8 mouse cellular contexts compared by ENCODE assay signal in genomic region chr8:46741991-46742690, GRCm38 (mm10). TPM values are rescaled to one million over a fixed set of nuclear protein-coding genes. Genes with fewer than 3 reads are reported as not detected.
DNase-seq lines count a peak whose midpoint lies in the region; ATAC-seq and TF ChIP-seq lines count a peak whose summit lies in the region.

No protein-coding gene starts in this region.

- H3K9me3 ChIP-seq in heart, embryonic 10.5 days, result no peaks in the 10 kb centered on the region
- peaks cover 4% of the 10 kb centered on the region for H3K9me3 ChIP-seq in CH12.LX (replicated peaks; ENCODE audit: low read length)
- no peaks in the 10 kb centered on the region for H3K9me3 ChIP-seq in forebrain, embryonic 14.5 days (replicated peaks; ENCODE audit: control insufficient read depth, low read length)
- no peaks in the 10 kb centered on the region for H3K9me3 ChIP-seq in liver, embryonic 16.5 days (replicated peaks; ENCODE audit: control insufficient read depth, low read length)

- dilution Hi-C loops in CH12.LX (cut with MboI; ENCODE audit: extremely low pct_ligation_motif_present, extremely low pct_unique_long_range_greater_than_20kb, low sequenced_read_pairs), result no loop called here

- no peak for TF ChIP-seq RAD21 in CH12.LX (IDR thresholded peaks at IDR 0.05; ENCODE audit: low read depth, low read length)

- in situ Hi-C loops in CH12.LX (cut with MboI; ENCODE audit: low pct_ligation_motif_present, low pct_unique_long_range_greater_than_20kb, low sequenced_read_pairs), result no loop called here

- peak overlapping the region; percentile 90 for H3K4me3 ChIP-seq in heart, embryonic 10.5 days
- peak overlapping the region; percentile 69 to 96 (median 96) for H3K4me3 ChIP-seq in CH12.LX (replicated peaks in 1 of 3; ENCODE audit: low read depth in 2 of 3, low read length in 2 of 3, poor library complexity in 1 of 3)
- H3K4me3 ChIP-seq in forebrain, embryonic 14.5 days (ENCODE audit: low read depth, low read length), result peak overlapping the region; percentile 91
- peak overlapping the region; percentile 96 for H3K4me3 ChIP-seq in liver, embryonic 16.5 days (ENCODE audit: low read depth, low read length)

- TF ChIP-seq CTCF in CH12.LX (conservative IDR thresholded peaks at IDR 0.05 in 1 of 2, IDR thresholded peaks at IDR 0.05 in 1 of 2; ENCODE audit: low read depth in 2 of 2, low read length in 2 of 2), result no peak

- no peak for TF ChIP-seq EP300 in CH12.LX (IDR thresholded peaks at IDR 0.05; ENCODE audit: low read length)

- H3K36me3 ChIP-seq in heart, embryonic 10.5 days, result no peaks in the 10 kb centered on the region
- peaks cover 0 to 21% of the 10 kb centered on the region in 2 experiments for H3K36me3 ChIP-seq in CH12.LX (replicated peaks in 1 of 2; ENCODE audit: control insufficient read depth in 1 of 2, insufficient read depth in 1 of 2, low read length in 1 of 2)
- no peaks in the 10 kb centered on the region for H3K36me3 ChIP-seq in forebrain, embryonic 14.5 days (ENCODE audit: control insufficient read depth, insufficient read depth, low read length)
- H3K36me3 ChIP-seq in liver, embryonic 16.5 days (ENCODE audit: control insufficient read depth, insufficient read depth), result no peaks in the 10 kb centered on the region

- TF ChIP-seq POLR2A in CH12.LX (IDR thresholded peaks at IDR 0.05; ENCODE audit: low read depth, low read length), result no peak

- H3K4me1 ChIP-seq in heart, embryonic 10.5 days, result peaks cover 32% of the 10 kb centered on the region
- peaks cover 4 to 44% of the 10 kb centered on the region in 2 experiments for H3K4me1 ChIP-seq in CH12.LX (ENCODE audit: control insufficient read depth in 1 of 2, insufficient read depth in 2 of 2)
- peaks cover 5% of the 10 kb centered on the region; the same call in 1 of the 2 replicates for H3K4me1 ChIP-seq in forebrain, embryonic 14.5 days (ENCODE audit: control insufficient read depth, insufficient read depth, low read length)
- H3K4me1 ChIP-seq in liver, embryonic 16.5 days (ENCODE audit: control insufficient read depth, low read depth, low read length), result peaks cover 27% of the 10 kb centered on the region

- peak overlapping the region; percentile 80 for H3K4me2 ChIP-seq in CH12.LX (ENCODE audit: insufficient read depth, low read depth, poor library complexity, severe bottlenecking)
- peak overlapping the region; percentile 83 for H3K4me2 ChIP-seq in forebrain, embryonic 14.5 days (ENCODE audit: low read length)
- H3K4me2 ChIP-seq in liver, embryonic 16.5 days (ENCODE audit: low read depth, low read length), result peak overlapping the region; percentile 88

- H3K27ac ChIP-seq in heart, embryonic 10.5 days, result peak overlapping the region; percentile 99; the same call in 1 of the 2 replicates
- H3K27ac ChIP-seq in CH12.LX (ENCODE audit: insufficient read depth, low read depth), result no peak overlapping the region
- H3K27ac ChIP-seq in forebrain, embryonic 14.5 days (ENCODE audit: low read depth, low read length), result no peak overlapping the region
- H3K27ac ChIP-seq in liver, embryonic 16.5 days (ENCODE audit: low read length), result peak overlapping the region; percentile 93

- WGBS in heart, embryonic 10.5 days, result 64% methylated on average over 8 of the region's 8 CpGs
- 70% methylated on average over 8 of the region's 8 CpGs for WGBS in forebrain, embryonic 14.5 days
- 38% methylated on average over 8 of the region's 8 CpGs for WGBS in liver, embryonic 16.5 days (ENCODE audit: insufficient replicate concordance)

- peak overlapping the region; percentile 96 for H3K9ac ChIP-seq in CH12.LX (ENCODE audit: insufficient read depth, low read depth)
- peak overlapping the region; percentile 97; the same call in 1 of the 2 replicates for H3K9ac ChIP-seq in forebrain, embryonic 14.5 days (ENCODE audit: low read length)
- H3K9ac ChIP-seq in liver, embryonic 16.5 days (ENCODE audit: low read depth, low read length), result peak overlapping the region; percentile 95; the same call in 1 of the 2 replicates

- ATAC-seq in forebrain, embryonic 14.5 days, result no peak
- no peak for ATAC-seq in liver, embryonic 16.5 days (ENCODE audit: low read depth)

- DNase-seq in heart, embryonic 10.5 days (ENCODE audit: low spot score), result no peak
- DNase-seq in heart, adult 18-20 months, result no peak
- no peak for DNase-seq in CH12.LX (ENCODE audit: extremely low read depth)
- DNase-seq in forebrain, embryonic 14.5 days (ENCODE audit: low spot score), result no peak
- no peak for DNase-seq in cerebellum, adult 11-12 months
- no peak for DNase-seq in urinary bladder, adult 18-20 months (ENCODE audit: low spot score in 2 of 2)
- DNase-seq in ovary, postnatal 14 days (ENCODE audit: low spot score), result no peak

- peaks cover 83% of the 10 kb centered on the region for H3K79me2 ChIP-seq in CH12.LX (replicated peaks; ENCODE audit: control insufficient read depth, extremely low read depth, insufficient read depth, poor library complexity, severe bottlenecking)

- no peaks in the 10 kb centered on the region for H3K27me3 ChIP-seq in heart, embryonic 10.5 days (ENCODE audit: insufficient read depth, poor library complexity, severe bottlenecking)
- no peaks in the 10 kb centered on the region for H3K27me3 ChIP-seq in CH12.LX (replicated peaks)
- no peaks in the 10 kb centered on the region for H3K27me3 ChIP-seq in forebrain, embryonic 14.5 days (replicated peaks; ENCODE audit: control insufficient read depth, insufficient read depth, low read length)
- H3K27me3 ChIP-seq in liver, embryonic 16.5 days (ENCODE audit: control insufficient read depth, insufficient read depth, low read depth, low read length), result no peaks in the 10 kb centered on the region

TF ChIP-seq in CH12.LX, 34 proteins besides CTCF, POLR2A, EP300 and RAD21:
- TF ChIP-seq SIN3A (IDR thresholded peaks at IDR 0.05; ENCODE audit: low read length) (0 out of 2 replicates have a peak, but pooled peaks have one; percentile 22), USF1 (IDR thresholded peaks at IDR 0.05; ENCODE audit: low read depth, low read length) (no peak), ETS1 (conservative IDR thresholded peaks at IDR 0.05; ENCODE audit: low read depth, low read length) (no peak), BHLHE40 (IDR thresholded peaks at IDR 0.05; ENCODE audit: low read depth, low read length) (peak; percentile 88), MAZ (IDR thresholded peaks at IDR 0.05; ENCODE audit: low read depth, low read length) (no peak), TBP (conservative IDR thresholded peaks at IDR 0.05; ENCODE audit: low read depth, low read length) (no peak), ELF1 (IDR thresholded peaks at IDR 0.05; ENCODE audit: low read depth, low read length) (no peak), ZNF384 (IDR thresholded peaks at IDR 0.05; ENCODE audit: low read depth, low read length) (no peak), JUN (IDR thresholded peaks at IDR 0.05; ENCODE audit: insufficient read depth, low read depth, low read length) (no peak), CHD1 (IDR thresholded peaks at IDR 0.05; ENCODE audit: low read depth, low read length) (no peak), PAX5 (IDR thresholded peaks at IDR 0.05; ENCODE audit: low read length) (no peak), SMC3 (IDR thresholded peaks at IDR 0.05; ENCODE audit: low read depth, low read length) (no peak), NELFE (IDR thresholded peaks at IDR 0.05; ENCODE audit: low read depth, low read length) (no peak), JUND (conservative IDR thresholded peaks at IDR 0.05; ENCODE audit: low read depth, low read length) (no peak), MXI1 (IDR thresholded peaks at IDR 0.05; ENCODE audit: low read depth, low read length) (peak; percentile 51; the same call in 1 of the 2 replicates), E2F4 (IDR thresholded peaks at IDR 0.05; ENCODE audit: insufficient replicate concordance, low read depth, low read length) (no peak), RCOR1 (conservative IDR thresholded peaks at IDR 0.05; ENCODE audit: low read depth, low read length) (no peak), POLR2AphosphoS2 (IDR thresholded peaks at IDR 0.05; ENCODE audit: low read depth, low read length) (no peak), MAFK (IDR thresholded peaks at IDR 0.05; ENCODE audit: insufficient replicate concordance, low read length) (no peak), UBTF (IDR thresholded peaks at IDR 0.05; ENCODE audit: low read depth, low read length) (no peak), HCFC1 (IDR thresholded peaks at IDR 0.05; ENCODE audit: low read depth, low read length) (no peak), MAX (IDR thresholded peaks at IDR 0.05; ENCODE audit: low read length) (0 out of 2 replicates have a peak, but pooled peaks have one; percentile 28), ZMIZ1 (IDR thresholded peaks at IDR 0.05; ENCODE audit: low read depth, low read length) (no peak), MEF2A (IDR thresholded peaks at IDR 0.05; ENCODE audit: borderline replicate concordance, low read depth, low read length) (no peak), USF2 (conservative IDR thresholded peaks at IDR 0.05; ENCODE audit: low read depth, low read length) (no peak), CHD2 (IDR thresholded peaks at IDR 0.05; ENCODE audit: low read length) (no peak), ZC3H11A (IDR thresholded peaks at IDR 0.05; ENCODE audit: low read depth, low read length) (no peak), GABPA (IDR thresholded peaks at IDR 0.05; ENCODE audit: insufficient replicate concordance, low read depth, low read length) (no peak), MYC (IDR thresholded peaks at IDR 0.05; ENCODE audit: low read depth, low read length) (no peak), NRF1 (IDR thresholded peaks at IDR 0.05; ENCODE audit: low read depth, low read length) (no peak), IRF4 (IDR thresholded peaks at IDR 0.05; ENCODE audit: low read depth, low read length) (0 out of 2 replicates have a peak, but pooled peaks have one; percentile 23), KAT2A (IDR thresholded peaks at IDR 0.05; ENCODE audit: insufficient replicate concordance, low read length) (no peak), TCF12 (IDR thresholded peaks at IDR 0.05; ENCODE audit: low read depth, low read length) (no peak), ZKSCAN1 (IDR thresholded peaks at IDR 0.05; ENCODE audit: borderline replicate concordance, low read depth, low read length) (no peak)

RNA-seq across cellular contexts. Expression of gene Irf2, which starts 2.6 kb away (rescaled TPM):
- 8.9 and 10.9 TPM in 2 replicates for polyA plus RNA-seq in heart, embryonic 10.5 days (2016; fragmentation: Nextera tagmentation; extraction: Ambion mirVana)
- 10 to 100 TPM; 31.2 to 40.1 TPM for total RNA-seq in heart, adult 18-20 months (2021)
- total RNA-seq in CH12.LX (2012; rRNA removed) (9.1 and 10.2 TPM in 2 replicates), CH12.LX (2014; rRNA removed) (5.7 and 7.1 TPM in 2 replicates)
- polyA plus RNA-seq in CH12.LX (2012; ENCODE audit: insufficient read length, low read depth), result 37.4 and 47.3 TPM in 2 replicates
- polyA plus RNA-seq in forebrain, embryonic 14.5 days (2014; fragmentation: Nextera tagmentation; extraction: Ambion mirVana), result 6.2 and 8.4 TPM in 2 replicates
- 10.6 and 12.1 TPM in 2 replicates for polyA plus RNA-seq in liver, embryonic 16.5 days (2015; fragmentation: Nextera tagmentation; extraction: Ambion mirVana)

Comparison
In these comparisons a context has a peak if more than half of its experiments do, and no peak if none do; other contexts are left out.
1. H3K27ac ChIP-seq: peak in heart, embryonic 10.5 days (single experiment) and liver, embryonic 16.5 days (single experiment); none in CH12.LX (single experiment) and forebrain, embryonic 14.5 days (single experiment).
2. Peak in every context shown above with its lines, with median percentiles within 50 percentile points of each other: H3K4me3 ChIP-seq, H3K4me2 ChIP-seq and H3K9ac ChIP-seq.